Mouse (Mus musculus): Measurements from ENCODE around the gene Pglyrp4. TPM values are rescaled to one million over a fixed set of nuclear protein-coding genes. Genes with fewer than 3 reads are reported as not detected.

Gene Pglyrp4
- not detected in 2 replicates for polyA plus RNA-seq (2012; ENCODE audit: insufficient read depth, insufficient read length, low replicate concordance, missing spikeins)

DNA sequence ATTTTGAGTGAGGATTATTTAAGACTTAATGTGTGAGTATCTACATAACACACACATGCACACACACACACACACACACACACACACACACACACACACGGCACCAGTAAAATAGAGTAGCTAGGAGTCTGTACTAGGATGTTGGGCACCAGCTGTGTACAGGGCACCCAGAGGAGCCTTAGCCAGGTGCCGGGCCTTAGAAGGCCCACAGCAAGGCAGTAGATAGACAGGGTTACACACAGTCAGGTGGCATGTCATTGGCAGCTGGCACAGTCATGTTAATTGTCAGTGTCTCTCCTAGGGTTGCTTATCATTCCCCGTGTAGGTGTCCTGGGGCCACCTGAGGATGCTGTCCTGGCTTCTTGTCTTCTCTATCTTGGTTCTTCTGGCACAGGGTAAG is at the start of gene Pglyrp4:
Pglyrp4 (plus strand) TSS at position 301 of the 400 bp plus-strand sequence.
- TF ChIP-seq POLR2A (IDR thresholded peaks at IDR 0.05; ENCODE audit: insufficient read depth, low read depth, low read length) (no peak), CTCF (IDR thresholded peaks at IDR 0.05; ENCODE audit: insufficient read depth, low read depth, low read length) (no peak)
- H3K27ac ChIP-seq (ENCODE audit: insufficient read depth, low read depth, low read length): no peak within 1 kb of the TSS
- WGBS: 85% methylated on average over 3 of the region's 3 CpGs
- H3K4me1 ChIP-seq (ENCODE audit: control insufficient read depth, insufficient read depth, low read length): no peaks in the 10 kb centered on the region
- no peak within 1 kb of the TSS for H3K4me3 ChIP-seq (ENCODE audit: insufficient read depth, low read depth, low read length)

DNA sequence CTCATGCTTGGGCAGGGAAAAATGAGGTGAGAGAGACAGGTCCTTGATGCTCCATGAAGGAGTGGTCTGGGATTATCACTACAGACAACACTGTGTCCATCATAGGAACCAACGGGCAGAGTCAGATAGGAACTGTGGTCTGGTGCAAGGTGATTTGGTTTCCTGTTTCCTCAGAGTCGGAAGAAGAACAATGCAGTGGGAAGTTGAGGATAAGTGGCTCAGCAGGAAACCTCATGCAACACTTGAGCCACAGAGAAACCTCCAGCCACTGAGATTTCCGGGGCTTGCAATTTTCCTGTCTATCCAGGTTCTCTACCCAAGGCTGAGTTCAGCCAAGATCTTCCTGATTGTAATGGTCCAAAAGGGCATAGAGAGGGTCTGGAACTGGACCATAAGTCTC is 48.0 kb upstream of the Pglyrp4 start:
- WGBS: 64% methylated on average over 3 of the region's 3 CpGs

DNA sequence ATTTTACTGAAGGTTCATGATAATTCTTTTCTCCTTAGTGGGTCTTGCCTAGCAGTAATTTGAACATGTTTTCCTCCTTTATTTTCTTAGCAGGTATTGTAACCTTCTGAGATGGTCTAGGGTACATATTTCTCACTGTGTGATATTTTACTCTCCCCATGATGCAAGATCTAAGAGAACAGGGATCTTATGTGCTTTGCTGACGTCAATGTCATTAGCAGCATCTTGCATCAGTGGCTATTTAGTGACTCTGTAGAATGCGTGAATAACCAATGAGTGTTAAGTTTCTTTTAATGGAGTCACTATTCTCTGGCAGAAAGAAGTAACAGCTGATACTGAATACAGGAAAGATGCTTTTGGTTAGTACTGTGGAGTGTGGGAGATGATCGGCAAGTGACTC is 42.8 kb upstream of the Pglyrp4 start:
- no peak for TF ChIP-seq CTCF (IDR thresholded peaks at IDR 0.05; ENCODE audit: insufficient read depth, low read depth, low read length)
- TF ChIP-seq POLR2A (IDR thresholded peaks at IDR 0.05; ENCODE audit: insufficient read depth, low read depth, low read length): no peak
- H3K4me3 ChIP-seq (ENCODE audit: insufficient read depth, low read depth, low read length): no peak overlapping the region
- no peaks in the 10 kb centered on the region for H3K4me1 ChIP-seq (ENCODE audit: control insufficient read depth, insufficient read depth, low read length)
- no peak overlapping the region for H3K27ac ChIP-seq (ENCODE audit: insufficient read depth, low read depth, low read length)
- 86% methylated on average over 3 of the region's 3 CpGs for WGBS

More for the DNA sequence above, 48.0 kb upstream of the Pglyrp4 start:
- H3K27ac ChIP-seq (ENCODE audit: insufficient read depth, low read depth, low read length): no peak overlapping the region
- no peak overlapping the region for H3K4me3 ChIP-seq (ENCODE audit: insufficient read depth, low read depth, low read length)
- no peak for TF ChIP-seq CTCF (IDR thresholded peaks at IDR 0.05; ENCODE audit: insufficient read depth, low read depth, low read length)
- TF ChIP-seq POLR2A (IDR thresholded peaks at IDR 0.05; ENCODE audit: insufficient read depth, low read depth, low read length): no peak
- no peaks in the 10 kb centered on the region for H3K4me1 ChIP-seq (ENCODE audit: control insufficient read depth, insufficient read depth, low read length)

DNA sequence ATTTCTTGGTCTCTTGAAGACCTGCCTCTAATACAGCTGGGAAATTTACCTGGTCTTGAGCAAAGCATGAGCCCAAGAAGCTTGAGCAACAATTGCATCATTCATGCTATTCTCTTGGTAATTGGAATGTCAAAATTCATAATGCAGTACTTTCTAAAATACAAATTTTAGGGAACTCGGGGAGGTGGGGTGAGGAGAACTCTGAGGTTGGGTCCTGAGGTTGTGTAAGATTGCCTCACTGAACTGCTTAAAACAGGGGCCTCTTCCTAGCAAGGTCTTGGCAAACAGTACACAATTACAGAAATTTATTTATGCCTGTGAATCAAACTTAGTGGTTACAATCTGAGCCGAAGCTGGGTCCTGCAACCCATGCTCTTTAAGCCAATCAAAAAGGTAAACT is 39.9 kb upstream of the Pglyrp4 start:
- no peaks in the 10 kb centered on the region for H3K4me1 ChIP-seq (ENCODE audit: control insufficient read depth, insufficient read depth, low read length)
- 75% methylated on average over 2 of the region's 2 CpGs for WGBS
- no peak overlapping the region for H3K4me3 ChIP-seq (ENCODE audit: insufficient read depth, low read depth, low read length)
- H3K27ac ChIP-seq (ENCODE audit: insufficient read depth, low read depth, low read length): no peak overlapping the region
- TF ChIP-seq POLR2A (IDR thresholded peaks at IDR 0.05; ENCODE audit: insufficient read depth, low read depth, low read length) (no peak), CTCF (IDR thresholded peaks at IDR 0.05; ENCODE audit: insufficient read depth, low read depth, low read length) (no peak)

DNA sequence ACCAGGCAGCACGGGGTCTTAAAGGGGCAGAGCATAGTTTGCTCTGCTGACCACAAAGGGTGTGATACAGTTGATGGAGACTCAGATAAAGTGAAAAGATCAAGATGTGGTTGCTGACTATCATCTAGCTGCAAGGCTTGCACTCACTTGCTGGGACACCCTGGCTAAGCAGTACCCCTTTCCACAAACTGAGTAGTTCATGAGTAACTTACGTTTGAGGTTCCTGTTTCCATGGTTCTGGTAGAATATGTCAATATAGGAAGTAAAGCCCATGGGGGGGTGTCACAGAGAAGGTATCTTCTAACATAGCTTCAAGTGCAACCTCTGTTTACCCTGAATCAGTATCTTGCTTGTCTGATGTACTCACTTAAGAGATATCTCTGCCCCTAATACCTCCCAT is 33.2 kb upstream of the Pglyrp4 start:
- H3K4me1 ChIP-seq (ENCODE audit: control insufficient read depth, insufficient read depth, low read length): no peaks in the 10 kb centered on the region
- WGBS: 80% methylated on average over 2 of the region's 2 CpGs
- H3K27ac ChIP-seq (ENCODE audit: insufficient read depth, low read depth, low read length): no peak overlapping the region
- no peak overlapping the region for H3K4me3 ChIP-seq (ENCODE audit: insufficient read depth, low read depth, low read length)
- no peak for TF ChIP-seq CTCF (IDR thresholded peaks at IDR 0.05; ENCODE audit: insufficient read depth, low read depth, low read length)
- no peak for TF ChIP-seq POLR2A (IDR thresholded peaks at IDR 0.05; ENCODE audit: insufficient read depth, low read depth, low read length)

DNA sequence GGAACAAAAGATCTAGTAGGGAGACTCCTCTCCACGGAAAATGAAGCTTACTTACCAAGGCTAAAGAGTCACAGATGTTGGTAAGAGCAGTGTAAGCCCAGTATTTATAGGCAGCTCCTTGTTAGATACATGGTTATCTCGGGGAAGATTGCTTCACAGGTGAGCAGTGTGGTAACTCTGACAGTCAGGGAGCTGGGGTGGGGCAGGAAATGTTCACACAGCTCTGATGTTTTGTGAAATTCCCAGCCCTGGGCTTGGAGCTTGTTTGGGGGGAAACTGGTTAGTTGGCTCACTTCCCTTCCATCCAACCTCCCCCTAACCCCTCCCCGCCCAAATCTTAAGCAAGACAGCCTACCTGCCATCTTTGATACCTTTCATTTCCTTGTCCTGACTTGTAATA is 31.1 kb upstream of the Pglyrp4 start, which contains the start of gene S100a9:
S100a9 (minus strand) TSS at position 109 of the 400 bp plus-strand sequence.
- Histone ChIP-seq H3K4me1 (ENCODE audit: control insufficient read depth, insufficient read depth, low read length) (no peaks in the 10 kb centered on the region), H3K4me3 (ENCODE audit: insufficient read depth, low read depth, low read length) (no peak within 1 kb of the TSS), H3K27ac (ENCODE audit: insufficient read depth, low read depth, low read length) (no peak within 1 kb of the TSS)
- WGBS: 67% methylated on average over 3 of the region's 3 CpGs
- TF ChIP-seq CTCF (IDR thresholded peaks at IDR 0.05; ENCODE audit: insufficient read depth, low read depth, low read length) (no peak), POLR2A (IDR thresholded peaks at IDR 0.05; ENCODE audit: insufficient read depth, low read depth, low read length) (no peak)

DNA sequence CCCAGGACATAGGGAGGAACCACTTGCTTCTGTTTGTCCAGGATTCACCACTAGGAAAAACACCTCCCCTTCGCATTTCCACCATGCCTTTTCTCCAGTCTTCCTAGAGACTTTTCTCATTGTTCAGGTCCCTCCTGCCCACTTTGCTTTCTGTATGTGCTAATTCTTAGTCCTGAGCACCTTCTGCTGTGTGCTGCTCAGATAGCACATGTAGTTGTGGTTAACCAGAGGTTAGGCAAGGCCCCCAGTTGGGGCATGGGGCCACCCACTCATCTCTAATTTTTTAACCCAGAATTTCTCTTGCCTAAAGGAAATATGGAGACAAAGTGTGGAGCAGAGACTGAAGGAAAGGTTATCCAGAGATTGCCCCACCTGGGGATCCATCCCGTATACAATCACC is 24.5 kb upstream of the Pglyrp4 start:
- H3K4me1 ChIP-seq (ENCODE audit: control insufficient read depth, insufficient read depth, low read length): no peaks in the 10 kb centered on the region
- no peak overlapping the region for H3K4me3 ChIP-seq (ENCODE audit: insufficient read depth, low read depth, low read length)
- TF ChIP-seq CTCF (IDR thresholded peaks at IDR 0.05; ENCODE audit: insufficient read depth, low read depth, low read length): no peak
- no peak for TF ChIP-seq POLR2A (IDR thresholded peaks at IDR 0.05; ENCODE audit: insufficient read depth, low read depth, low read length)
- no peak overlapping the region for H3K27ac ChIP-seq (ENCODE audit: insufficient read depth, low read depth, low read length)
- WGBS: 88% methylated on average over 2 of the region's 2 CpGs

DNA sequence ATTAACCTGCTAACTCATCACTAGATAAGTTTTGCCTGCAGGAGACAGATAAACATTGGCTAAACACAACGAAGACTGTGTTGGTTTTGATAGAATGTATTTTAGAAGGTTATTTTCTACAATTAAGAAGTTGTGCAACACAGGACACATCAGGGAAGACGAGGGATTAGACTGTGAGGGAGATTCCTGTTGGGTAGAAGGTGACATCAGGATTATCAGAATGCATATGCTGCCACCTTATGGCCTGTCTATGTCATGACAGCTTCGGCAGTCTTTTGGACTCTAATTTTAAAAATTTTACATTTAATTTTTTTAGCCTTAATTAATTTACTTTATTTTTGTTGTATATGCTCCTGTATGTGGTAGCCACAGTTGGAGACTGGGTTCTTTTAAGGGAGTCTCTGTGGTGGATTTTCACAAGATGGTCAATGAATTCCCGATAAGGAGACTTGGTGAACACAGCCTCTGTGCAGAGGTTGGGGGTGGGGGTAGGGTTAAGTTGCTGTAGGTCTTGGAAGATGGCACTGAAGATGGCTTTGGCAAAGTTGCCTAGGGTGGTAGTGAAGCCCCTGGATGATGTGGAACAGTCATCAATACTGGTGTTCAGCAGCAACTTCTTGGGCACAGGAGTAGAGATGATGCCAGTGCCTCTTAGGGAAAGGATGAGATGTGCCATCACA is 18.0 kb upstream of the Pglyrp4 start:
- Histone ChIP-seq H3K4me1 (ENCODE audit: control insufficient read depth, insufficient read depth, low read length) (peaks cover 10% of the 10 kb centered on the region), H3K27ac (ENCODE audit: insufficient read depth, low read depth, low read length) (no peak overlapping the region), H3K4me3 (ENCODE audit: insufficient read depth, low read depth, low read length) (no peak overlapping the region)
- 12% methylated on average over 4 of the region's 4 CpGs for WGBS
- TF ChIP-seq POLR2A (IDR thresholded peaks at IDR 0.05; ENCODE audit: insufficient read depth, low read depth, low read length) (no peak), CTCF (IDR thresholded peaks at IDR 0.05; ENCODE audit: insufficient read depth, low read depth, low read length) (no peak)

- H3K4me1 ChIP-seq (ENCODE audit: control insufficient read depth, insufficient read depth, low read length): peaks cover 10% of the 10 kb centered on the region
- 46% methylated on average over 12 of the region's 12 CpGs for WGBS
These were observed 16.9 kb upstream of the Pglyrp4 start for GRCm38 (mm10) chr3:90709591-90710460.

More at GRCm38 (mm10) chr3:90709591-90710460, 16.9 kb upstream of the Pglyrp4 start:
- no peak overlapping the region for H3K27ac ChIP-seq (ENCODE audit: insufficient read depth, low read depth, low read length)
- no peak overlapping the region for H3K4me3 ChIP-seq (ENCODE audit: insufficient read depth, low read depth, low read length)
- TF ChIP-seq POLR2A (IDR thresholded peaks at IDR 0.05; ENCODE audit: insufficient read depth, low read depth, low read length): no peak
- peak; percentile 97 for TF ChIP-seq CTCF (IDR thresholded peaks at IDR 0.05; ENCODE audit: insufficient read depth, low read depth, low read length)
